Mouse (Mus musculus): ENCODE measurements around the gene Ctnna3.

Ctnna3 gene

DNA sequence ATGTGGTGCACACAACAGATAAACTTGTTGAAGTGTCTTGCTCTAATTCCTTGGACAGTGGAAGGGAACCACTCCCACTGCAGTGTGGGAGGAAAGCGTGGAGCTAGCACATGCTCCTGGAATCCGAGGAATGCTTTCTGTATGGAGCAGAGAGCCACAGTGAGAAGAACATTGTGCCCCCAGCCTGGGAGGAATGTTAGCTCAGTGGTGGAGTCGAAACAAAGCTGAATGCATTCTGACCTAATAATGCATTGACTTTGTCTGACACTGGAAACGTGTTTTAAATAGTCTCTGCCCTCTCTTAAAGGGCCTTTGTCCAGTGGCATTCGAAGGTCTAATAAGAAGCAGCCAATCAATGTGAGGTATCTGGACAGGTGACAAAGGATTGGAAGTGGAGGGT, 111.9 kb downstream of the Ctnna3 start:
- 34% methylated on average over 5 of the region's 5 CpGs for WGBS

DNA sequence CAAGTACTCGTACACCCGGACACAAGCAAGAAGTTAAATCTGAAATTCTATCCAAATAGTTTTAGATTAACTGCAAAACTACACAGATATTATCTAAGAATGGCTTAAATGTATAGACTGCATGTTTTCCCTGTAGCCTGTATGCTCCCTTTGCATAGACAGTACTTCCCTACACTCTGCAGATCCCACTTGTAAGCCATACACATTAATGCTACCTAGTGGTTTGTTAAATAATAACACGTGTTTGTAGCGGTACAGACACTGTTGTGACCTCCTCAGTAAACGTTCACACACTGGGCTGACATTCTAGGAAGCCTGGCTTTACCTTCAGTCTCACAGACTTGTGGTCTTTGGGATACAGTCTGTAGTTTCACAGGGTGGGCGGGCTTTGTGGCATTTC, 112.6 kb downstream of the Ctnna3 start:
- WGBS, result 67% methylated on average over 6 of the region's 6 CpGs

DNA sequence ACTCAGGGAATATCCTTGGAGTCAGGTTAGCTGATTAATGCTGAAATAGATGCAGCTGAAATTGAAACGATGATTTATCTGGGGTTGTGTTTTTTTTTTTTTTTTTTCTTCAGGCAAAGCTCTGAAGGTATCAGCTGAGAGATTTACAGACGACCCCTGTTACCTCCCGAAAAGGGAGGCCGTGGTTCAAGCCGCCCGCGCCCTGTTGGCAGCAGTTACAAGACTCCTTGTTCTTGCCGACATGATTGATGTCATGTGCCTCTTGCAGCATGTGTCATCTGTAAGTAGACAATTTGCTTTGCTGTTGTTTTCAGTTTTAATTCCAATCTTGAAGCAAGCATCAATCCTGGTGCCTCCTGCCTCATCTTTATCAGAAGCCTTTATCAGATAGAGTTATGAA, 136.8 kb downstream of the Ctnna3 start:
- WGBS, result 84% methylated on average over 8 of the region's 8 CpGs

GRCm38 (mm10) chr10:63572866-63573265, 143.0 kb downstream of the Ctnna3 start:
- WGBS, result 94% methylated on average over 7 of the region's 7 CpGs

GRCm38 (mm10) chr10:63574100-63574609, 144.3 kb downstream of the Ctnna3 start:
- 90% methylated on average over 7 of the region's 7 CpGs for WGBS

GRCm38 (mm10) chr10:63582608-63583007, 152.7 kb downstream of the Ctnna3 start:
- WGBS, result 5% methylated on average over 14 of the region's 14 CpGs

GRCm38 (mm10) chr10:63583798-63584374, 154.0 kb downstream of the Ctnna3 start:
- WGBS, result 58% methylated on average over 20 of the region's 20 CpGs

GRCm38 (mm10) chr10:63599417-63599816, 169.5 kb downstream of the Ctnna3 start:
- 54% methylated on average over 5 of the region's 5 CpGs for WGBS

GRCm38 (mm10) chr10:63601206-63601605, 171.3 kb downstream of the Ctnna3 start:
- 67% methylated on average over 2 of the region's 2 CpGs for WGBS

GRCm38 (mm10) chr10:63628546-63628945, 198.6 kb downstream of the Ctnna3 start:
- 70% methylated on average over 1 of the region's 1 CpGs for WGBS

GRCm38 (mm10) chr10:63633915-63634314, 204.0 kb downstream of the Ctnna3 start:
- 100% methylated on average over 1 of the region's 1 CpGs for WGBS

- WGBS, result 80% methylated on average over 5 of the region's 5 CpGs
Measured at GRCm38 (mm10) chr10:63637987-63638386, 208.1 kb downstream of the Ctnna3 start.

- WGBS, result 49% methylated on average over 3 of the region's 3 CpGs
Measured at GRCm38 (mm10) chr10:63647300-63647699, 217.4 kb downstream of the Ctnna3 start.

- 87% methylated on average over 3 of the region's 3 CpGs for WGBS
Measured at GRCm38 (mm10) chr10:63650307-63650706, 220.4 kb downstream of the Ctnna3 start.

DNA sequence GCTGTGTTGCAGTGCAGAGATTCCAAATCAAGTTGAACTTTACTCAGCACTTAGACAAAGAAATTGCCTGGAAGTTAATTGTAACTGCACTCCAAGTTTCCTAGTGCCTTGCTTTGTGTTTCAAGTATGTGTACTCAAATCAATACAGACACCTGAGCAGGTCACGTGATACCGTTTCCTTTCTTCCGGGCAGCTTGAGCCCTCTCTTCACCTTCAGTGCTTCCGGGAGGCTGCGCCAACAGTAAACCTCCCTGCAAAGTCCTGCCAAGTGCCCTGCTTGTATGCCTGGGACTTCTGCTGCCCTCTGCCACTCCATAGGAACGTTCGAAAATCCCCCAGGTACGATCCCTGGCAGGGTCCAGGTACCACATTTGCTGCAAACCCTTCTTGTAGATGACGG, 223.0 kb downstream of the Ctnna3 start:
- 81% methylated on average over 9 of the region's 9 CpGs for WGBS

- WGBS, result 84% methylated on average over 3 of the region's 3 CpGs
Measured at GRCm38 (mm10) chr10:63653571-63653970, 223.7 kb downstream of the Ctnna3 start.

DNA sequence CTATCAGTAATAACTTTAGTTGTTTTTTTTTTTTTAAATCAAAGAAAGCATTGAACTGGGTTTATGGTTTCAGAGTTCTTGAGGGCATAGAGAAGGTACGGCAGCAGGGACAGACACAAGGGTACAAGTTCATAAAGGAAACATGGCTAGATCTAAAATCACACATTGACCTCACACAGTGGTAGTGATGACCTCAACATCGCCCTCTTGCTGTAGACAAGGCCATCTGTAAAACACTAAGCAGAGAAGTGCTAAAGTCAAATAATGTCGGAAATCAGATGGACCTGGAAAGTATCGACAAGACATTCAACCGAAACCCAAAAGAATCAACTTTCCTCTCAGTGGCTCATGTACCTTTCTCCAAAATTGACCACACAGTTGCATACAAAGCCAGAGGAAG, 224.7 kb downstream of the Ctnna3 start:
- WGBS, result 92% methylated on average over 5 of the region's 5 CpGs

DNA sequence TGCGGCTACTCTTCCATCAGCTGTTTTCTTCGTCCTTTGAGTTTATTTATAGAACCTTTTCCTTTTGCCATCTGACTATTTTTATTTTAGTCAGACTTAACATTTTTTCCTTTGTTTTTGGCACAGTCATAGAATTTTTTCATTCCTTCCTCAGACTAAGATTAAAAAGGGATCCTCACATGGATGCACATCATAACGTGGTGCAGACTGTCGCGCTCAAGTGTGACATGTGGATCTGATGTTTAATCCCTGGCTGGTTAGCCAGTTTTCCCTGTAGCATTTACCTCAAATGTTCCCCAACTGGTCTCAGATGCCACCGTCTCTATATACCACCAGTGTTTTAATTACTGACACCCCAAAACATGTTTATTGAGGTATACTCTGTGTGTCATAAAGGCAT, 246.4 kb downstream of the Ctnna3 start:
- WGBS, result 56% methylated on average over 6 of the region's 6 CpGs

DNA sequence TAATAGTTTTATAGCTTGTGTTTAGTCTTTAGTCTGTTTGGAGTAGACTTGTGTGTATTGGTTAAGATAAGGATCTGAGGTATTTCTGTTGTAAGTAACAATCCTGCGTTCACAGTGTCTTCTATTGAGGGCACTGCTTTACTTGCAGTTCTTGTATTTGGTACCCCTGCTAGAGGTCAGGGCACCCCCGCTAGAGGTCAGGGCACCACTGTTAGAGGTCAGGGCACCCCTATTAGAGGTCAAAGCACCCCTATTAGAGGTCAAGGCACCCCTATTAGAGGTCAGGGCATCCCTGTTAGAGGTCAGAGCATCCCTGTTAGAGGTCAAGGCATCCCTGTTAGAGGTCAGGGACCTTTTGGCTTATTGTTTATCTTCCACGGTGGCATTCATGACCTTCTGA, 259.3 kb downstream of the Ctnna3 start:
- WGBS, result 62% methylated on average over 3 of the region's 3 CpGs

DNA sequence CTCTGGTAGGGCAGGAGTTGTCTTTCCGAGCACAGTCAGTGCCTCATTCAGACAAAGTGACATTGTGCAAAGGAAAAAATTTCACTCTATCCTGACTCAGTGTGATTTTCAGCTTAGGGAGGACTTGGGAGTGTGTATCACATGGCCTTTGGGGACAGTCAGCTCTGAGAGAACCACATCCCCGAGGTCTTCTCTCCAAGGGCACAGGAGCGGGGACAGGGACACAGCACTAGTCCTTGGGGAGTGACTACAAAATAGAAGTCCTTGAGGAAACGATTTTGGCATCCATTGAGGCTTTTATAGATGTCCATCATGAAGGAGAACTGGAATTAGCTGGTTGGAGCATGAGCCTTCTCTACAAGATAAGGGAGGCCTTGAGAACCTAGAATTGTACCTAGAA, 259.8 kb downstream of the Ctnna3 start:
- 74% methylated on average over 4 of the region's 4 CpGs for WGBS

GRCm38 (mm10) chr10:63692039-63692438, 262.1 kb downstream of the Ctnna3 start:
- 71% methylated on average over 3 of the region's 3 CpGs for WGBS

DNA sequence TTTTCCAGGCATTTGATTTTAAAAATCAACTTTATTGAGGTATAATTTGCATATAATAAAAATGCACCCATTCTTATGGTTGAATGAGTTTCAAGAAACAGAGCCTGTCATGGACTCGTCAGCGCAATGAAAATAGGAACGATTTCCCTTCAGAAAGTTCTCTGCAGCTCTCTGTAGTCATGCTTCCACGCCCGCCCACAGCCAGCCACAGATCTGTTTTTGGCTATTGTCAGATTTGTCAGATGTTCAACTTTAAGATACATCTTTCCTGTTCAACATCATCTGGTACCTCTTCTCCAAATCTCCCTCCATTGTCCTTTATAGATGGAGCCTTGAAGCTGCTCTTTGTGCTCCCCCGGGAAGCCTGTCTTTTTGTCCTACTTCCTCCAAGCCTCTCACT, 280.3 kb downstream of the Ctnna3 start:
- WGBS, result 48% methylated on average over 6 of the region's 6 CpGs

GRCm38 (mm10) chr10:63712530-63712929, 282.6 kb downstream of the Ctnna3 start:
- WGBS, result 62% methylated on average over 8 of the region's 8 CpGs

DNA sequence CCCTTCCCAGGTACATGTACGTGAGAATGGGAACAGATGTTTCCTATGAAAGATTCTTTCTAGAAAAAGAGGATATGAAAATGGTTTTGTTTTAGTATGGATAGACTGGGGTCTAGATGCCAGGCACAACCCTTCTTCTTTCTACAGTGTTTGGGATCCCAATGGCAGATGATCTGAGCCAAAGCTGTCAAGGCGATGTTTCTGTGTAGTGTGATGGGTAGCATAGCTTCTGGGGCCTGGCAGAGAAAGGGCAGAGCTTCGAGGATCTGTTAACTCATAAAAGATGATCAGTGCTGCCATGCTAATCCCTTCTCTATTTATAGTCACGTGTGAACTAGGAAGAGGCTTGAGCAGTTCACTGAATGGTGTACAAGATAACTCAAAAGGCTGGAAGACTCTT, 284.3 kb downstream of the Ctnna3 start:
- WGBS, result 69% methylated on average over 4 of the region's 4 CpGs
